Mouse (Mus musculus) stomach, postnatal 0 days (tissue): ENCODE results near the gene Alox5ap. TPM values are rescaled to one million over a fixed set of nuclear protein-coding genes. Genes with fewer than 3 reads are reported as not detected.
A peak's percentile ranks its signal among the peaks of the same experiment; 100 is the strongest.

ENCODE experiments used
- ATAC-seq: fragments of 200-750 bp; cut with Nextera tagmentation; 2 replicates; pipeline ENCODE4 v1.8.0; 2017; ENCODE audit not compliant: low FRiP score, low TSS enrichment
- DNase-seq: peaks from one replicate; pipeline ENCODE4 v3.0.0-alpha.2; 2016; ENCODE audit warnings: low spot score
- H3K27ac ChIP-seq: fragments of 300-500 bp; sonication (generic); replicated peaks from 2 replicates; pipeline ENCODE4 v1.5.1; 2014; ENCODE audit warnings: mild to moderate bottlenecking, control low read depth
- H3K27me3 ChIP-seq: fragments of 300-500 bp; sonication (generic); 2 replicates; pipeline ENCODE4 v1.6.1; 2014; ENCODE audit warnings: low read length; ENCODE audit not compliant: control insufficient read depth, insufficient read depth
- H3K36me3 ChIP-seq: fragments of 300-500 bp; sonication (generic); 2 replicates; pipeline ENCODE4 v1.6.1; 2014; ENCODE audit warnings: low read length, mixed read lengths; ENCODE audit not compliant: control insufficient read depth, insufficient read depth
- H3K4me1 ChIP-seq: fragments of 300-500 bp; sonication (generic); replicated peaks from 2 replicates; pipeline ENCODE4 v1.6.1; 2014; ENCODE audit warnings: antibody characterized with exemption; ENCODE audit not compliant: control insufficient read depth, insufficient read depth
- H3K4me2 ChIP-seq: fragments of 300-500 bp; sonication (generic); replicated peaks from 2 replicates; pipeline ENCODE4 v1.6.1; 2014; ENCODE audit warnings: low read depth, mild to moderate bottlenecking, control low read depth, moderate library complexity
- H3K4me3 ChIP-seq: fragments of 300-500 bp; sonication (generic); 2 replicates; pipeline ENCODE4 v1.5.1; 2014; ENCODE audit warnings: low read depth, low read length, control low read depth
- H3K9ac ChIP-seq: fragments of 300-500 bp; sonication (generic); 2 replicates; pipeline ENCODE4 v1.6.1; 2014; ENCODE audit warnings: mild to moderate bottlenecking, low read length, control low read depth, mixed read lengths
- H3K9me3 ChIP-seq: fragments of 300-500 bp; sonication (generic); 2 replicates; pipeline ENCODE4 v1.6.1; 2016; ENCODE audit warnings: low read length; ENCODE audit not compliant: control insufficient read depth
- CTCF ChIP-seq: IDR thresholded peaks from 2 replicates; pipeline ENCODE4 v1.5.1; 2016; ENCODE audit warnings: antibody characterized with exemption, low read depth, mild to moderate bottlenecking, moderate library complexity
- EP300 ChIP-seq: optimal IDR thresholded peaks from 2 replicates; pipeline ENCODE3; 2016; ENCODE audit warnings: antibody characterized with exemption
- WGBS: fragments of 180-500 bp; shearing (Covaris S2); extraction: QIAGEN DNeasy Blood & Tissue Kit; methylation state at CpG from one replicate; pipeline ENCODE4 v1.1.7; 2014; 5-methylcytosine and 5-hydroxymethylcytosine counted together
- polyA plus RNA-seq: library from polyadenylated mRNA; unstranded; fragments of >200 nt; fragmentation: Nextera tagmentation; extraction: Ambion mirVana; gene quantifications from 2 replicates; pipeline ENCODE4 v1.2.1, GENCODE M21; 2015

Alox5ap gene
- polyA plus RNA-seq, 1 experiment from 2014 or later: 9.3 TPM

GRCm38 (mm10) chr5:149253491-149253890 lies 11.1 kb upstream of the Alox5ap start:
- Histone ChIP-seq H3K27me3 (no peaks in the 10 kb centered on the region), H3K9ac (no peak overlapping the region), H3K27ac (no peak overlapping the region), H3K9me3 (no peaks in the 10 kb centered on the region), H3K4me3 (no peak overlapping the region), H3K36me3 (no peaks in the 10 kb centered on the region), H3K4me1 (no peaks in the 10 kb centered on the region), H3K4me2 (no peak overlapping the region)
- 63% methylated on average over 2 of the region's 2 CpGs for WGBS
- ATAC-seq (no peak), DNase-seq (no peak)
- TF ChIP-seq EP300: no peak
- no peak for TF ChIP-seq CTCF

GRCm38 (mm10) chr5:149255522-149255921 lies 9.0 kb upstream of the Alox5ap start:
- no peak for TF ChIP-seq CTCF
- no peak for TF ChIP-seq EP300
- no peak overlapping the region for H3K4me3 ChIP-seq
- H3K27me3 ChIP-seq: no peaks in the 10 kb centered on the region
- H3K27ac ChIP-seq: no peak overlapping the region
- no peak overlapping the region for H3K4me2 ChIP-seq
- ATAC-seq (no peak), DNase-seq (no peak)
- WGBS: 87% methylated on average over 2 of the region's 2 CpGs
- no peaks in the 10 kb centered on the region for H3K9me3 ChIP-seq
- no peak overlapping the region for H3K9ac ChIP-seq
- no peaks in the 10 kb centered on the region for H3K36me3 ChIP-seq
- H3K4me1 ChIP-seq: no peaks in the 10 kb centered on the region

- no peak overlapping the region for H3K4me2 ChIP-seq
- no peaks in the 10 kb centered on the region for H3K9me3 ChIP-seq
- no peak overlapping the region for H3K4me3 ChIP-seq
- H3K9ac ChIP-seq: no peak overlapping the region
- 57% methylated on average over 14 of the region's 14 CpGs for WGBS
- H3K27me3 ChIP-seq: no peaks in the 10 kb centered on the region
- no peaks in the 10 kb centered on the region for H3K36me3 ChIP-seq
- no peak for DNase-seq
- H3K4me1 ChIP-seq: no peaks in the 10 kb centered on the region
- ATAC-seq: no peak
- no peak overlapping the region for H3K27ac ChIP-seq
- no peak for TF ChIP-seq EP300
- no peak for TF ChIP-seq CTCF
Measured at GRCm38 (mm10) chr5:149257518-149258281, 6.9 kb upstream of the Alox5ap start.

GRCm38 (mm10) chr5:149259093-149259492 lies 5.5 kb upstream of the Alox5ap start:
- 42% methylated on average over 16 of the region's 16 CpGs for WGBS
- H3K27me3 ChIP-seq: no peaks in the 10 kb centered on the region
- DNase-seq (no peak), ATAC-seq (no peak)
- H3K27ac ChIP-seq: no peak overlapping the region
- 0 out of 2 replicates have a peak overlapping the region, but pooled peaks have one; percentile 2 for H3K4me2 ChIP-seq
- no peak overlapping the region for H3K9ac ChIP-seq
- no peaks in the 10 kb centered on the region for H3K9me3 ChIP-seq
- H3K4me3 ChIP-seq: no peak overlapping the region
- H3K36me3 ChIP-seq: no peaks in the 10 kb centered on the region
- TF ChIP-seq CTCF: no peak
- TF ChIP-seq EP300: no peak
- H3K4me1 ChIP-seq: no peaks in the 10 kb centered on the region

GRCm38 (mm10) chr5:149261449-149261848 lies 3.1 kb upstream of the Alox5ap start:
- Histone ChIP-seq H3K4me2 (no peak overlapping the region), H3K36me3 (no peaks in the 10 kb centered on the region), H3K27me3 (no peaks in the 10 kb centered on the region), H3K4me3 (no peak overlapping the region), H3K27ac (no peak overlapping the region), H3K9me3 (no peaks in the 10 kb centered on the region), H3K9ac (no peak overlapping the region), H3K4me1 (no peaks in the 10 kb centered on the region)
- TF ChIP-seq EP300 (no peak), CTCF (no peak)
- no peak for ATAC-seq
- 70% methylated on average over 7 of the region's 7 CpGs for WGBS
- DNase-seq: no peak

GRCm38 (mm10) chr5:149261866-149262265 lies 2.7 kb upstream of the Alox5ap start:
- H3K4me2 ChIP-seq: no peak overlapping the region
- no peak overlapping the region for H3K4me3 ChIP-seq
- H3K9me3 ChIP-seq: no peaks in the 10 kb centered on the region
- no peaks in the 10 kb centered on the region for H3K27me3 ChIP-seq
- no peaks in the 10 kb centered on the region for H3K4me1 ChIP-seq
- TF ChIP-seq EP300 (no peak), CTCF (peak; percentile 61)
- no peak for ATAC-seq
- H3K36me3 ChIP-seq: no peaks in the 10 kb centered on the region
- no peak overlapping the region for H3K9ac ChIP-seq
- no peak overlapping the region for H3K27ac ChIP-seq
- no peak for DNase-seq
- 61% methylated on average over 6 of the region's 6 CpGs for WGBS
